Mouse (Mus musculus) neural tube, embryonic 13.5 days (tissue): ENCODE data around the gene Manbal. TPM values are rescaled to one million over a fixed set of nuclear protein-coding genes. Genes with fewer than 3 reads are reported as not detected.

Experiments used
- ATAC-seq: fragments of 200-750 bp; cut with Nextera tagmentation; 2 replicates; pipeline ENCODE4 v1.8.0; 2017; ENCODE audit warnings: low read depth, mild to moderate bottlenecking, moderate TSS enrichment, moderate library complexity
- H3K27ac ChIP-seq: fragments of 300-500 bp; sonication (generic); replicated peaks from 2 replicates; pipeline ENCODE4 v1.5.1; 2015; ENCODE audit warnings: moderate library complexity, mild to moderate bottlenecking, inconsistent platforms
- H3K27me3 ChIP-seq: fragments of 300-500 bp; sonication (generic); 2 replicates; pipeline ENCODE4 v1.6.1; 2015; ENCODE audit warnings: mild to moderate bottlenecking, inconsistent platforms
- H3K36me3 ChIP-seq: fragments of 300-500 bp; sonication (generic); 2 replicates; pipeline ENCODE4 v1.6.1; 2015; ENCODE audit warnings: mild to moderate bottlenecking, inconsistent platforms
- H3K4me1 ChIP-seq: fragments of 300-500 bp; sonication (generic); replicated peaks from 2 replicates; pipeline ENCODE4 v1.6.1; 2015; ENCODE audit warnings: inconsistent platforms
- H3K4me2 ChIP-seq: fragments of 300-500 bp; sonication (generic); 2 replicates; pipeline ENCODE4 v1.6.1; 2015; ENCODE audit warnings: inconsistent platforms, mild to moderate bottlenecking, moderate library complexity
- H3K4me3 ChIP-seq: fragments of 300-500 bp; sonication (generic); 2 replicates; pipeline ENCODE4 v1.5.1; 2015; ENCODE audit warnings: mild to moderate bottlenecking, inconsistent platforms
- H3K9ac ChIP-seq: fragments of 300-500 bp; sonication (generic); 2 replicates; pipeline ENCODE4 v1.6.1; 2015; ENCODE audit warnings: moderate library complexity, mild to moderate bottlenecking, inconsistent platforms
- H3K9me3 ChIP-seq: fragments of 300-500 bp; sonication (generic); 2 replicates; pipeline ENCODE4 v1.6.1; 2016; ENCODE audit warnings: inconsistent platforms
- WGBS: fragments of 180-500 bp; shearing (Covaris S2); methylation state at CpG from one replicate; pipeline ENCODE4 v1.1.7; 2015; 5-methylcytosine and 5-hydroxymethylcytosine counted together
- polyA plus RNA-seq: library from polyadenylated mRNA; unstranded; fragments of >200 nt; fragmentation: Nextera tagmentation; extraction: Ambion mirVana; gene quantifications from 2 replicates; pipeline ENCODE4 v1.2.1, GENCODE M21; 2015

The Manbal gene
- polyA plus RNA-seq, 1 experiment from 2014 or later, result 89.9 TPM

DNA sequence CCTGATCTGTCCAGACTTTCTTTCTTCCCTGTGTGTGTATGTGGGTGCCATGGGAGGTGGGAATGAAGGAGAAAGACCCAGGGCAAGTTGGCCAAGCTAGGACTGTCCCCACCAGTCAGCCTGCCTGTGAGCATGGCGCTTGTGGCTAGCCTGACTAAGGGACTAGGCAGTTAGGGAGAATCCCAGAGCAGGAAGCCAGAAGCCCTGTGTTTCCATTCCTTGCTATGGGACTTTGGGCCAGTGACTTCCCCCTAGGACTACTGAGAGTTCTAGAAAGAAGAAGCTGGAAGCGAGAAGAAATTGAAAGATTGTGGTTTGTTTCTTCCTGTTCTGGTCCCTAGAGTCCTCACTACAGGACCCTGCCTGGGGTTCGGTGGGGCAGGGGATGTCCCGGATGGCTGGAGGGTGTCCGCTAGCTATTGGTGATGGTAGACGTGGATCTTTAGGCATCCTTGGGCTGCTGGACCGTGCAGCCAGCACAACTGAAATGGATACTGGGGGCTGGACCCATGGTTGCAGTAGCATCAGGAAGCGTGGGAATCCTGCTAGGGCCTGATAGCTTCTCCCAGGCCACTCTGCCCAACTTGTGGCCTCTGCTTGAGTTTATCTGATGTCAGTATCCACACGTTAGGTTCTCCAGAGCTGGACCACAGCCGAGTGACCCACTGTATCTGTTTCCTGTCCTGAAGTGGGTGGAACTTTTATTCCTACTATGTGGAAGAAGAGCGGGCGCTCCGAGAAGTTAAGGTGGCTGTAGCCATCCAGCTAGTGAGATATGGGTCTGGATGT, 61.2 kb downstream of the Manbal start:
- no peak overlapping the region for H3K9ac ChIP-seq
- H3K4me1 ChIP-seq, result peaks cover 89% of the 10 kb centered on the region
- 88% methylated on average over 13 of the region's 13 CpGs for WGBS

DNA sequence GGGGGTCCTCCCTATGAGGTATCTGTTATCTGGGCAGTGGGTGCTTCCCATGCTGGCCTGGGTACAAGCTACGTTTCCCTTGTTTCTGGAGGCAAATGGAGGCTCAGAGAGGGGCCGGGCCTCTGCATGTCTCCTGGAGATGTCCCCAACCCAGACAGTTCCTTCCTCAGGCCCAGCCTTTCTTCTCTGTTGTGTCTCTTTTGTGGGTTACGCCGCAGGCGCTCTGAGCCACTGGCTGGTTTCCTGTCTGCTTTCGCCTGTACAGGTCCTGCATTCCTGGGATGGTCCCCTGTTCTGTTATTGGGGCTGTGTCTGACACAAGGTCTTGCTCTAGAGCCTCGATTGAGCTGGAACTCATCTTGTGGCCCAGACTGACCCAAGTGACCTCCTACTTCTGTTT, 62.3 kb downstream of the Manbal start:
- no peak for ATAC-seq
- H3K4me1 ChIP-seq, result peaks cover 97% of the 10 kb centered on the region
- H3K9ac ChIP-seq, result peak overlapping the region; percentile 34; the same call in 1 of the 2 replicates
- peak overlapping the region; percentile 33; the same call in 1 of the 2 replicates for H3K27ac ChIP-seq
- H3K9me3 ChIP-seq, result no peaks in the 10 kb centered on the region
- H3K36me3 ChIP-seq, result peaks cover 35% of the 10 kb centered on the region
- H3K4me3 ChIP-seq, result no peak overlapping the region
- 84% methylated on average over 7 of the region's 7 CpGs for WGBS
- no peaks in the 10 kb centered on the region for H3K27me3 ChIP-seq
- H3K4me2 ChIP-seq, result no peak overlapping the region

More for the DNA sequence above, 61.2 kb downstream of the Manbal start:
- Histone ChIP-seq H3K4me3 (no peak overlapping the region), H3K36me3 (peaks cover 28% of the 10 kb centered on the region), H3K27ac (no peak overlapping the region), H3K4me2 (no peak overlapping the region), H3K9me3 (no peaks in the 10 kb centered on the region), H3K27me3 (no peaks in the 10 kb centered on the region)
- ATAC-seq, result no peak

DNA sequence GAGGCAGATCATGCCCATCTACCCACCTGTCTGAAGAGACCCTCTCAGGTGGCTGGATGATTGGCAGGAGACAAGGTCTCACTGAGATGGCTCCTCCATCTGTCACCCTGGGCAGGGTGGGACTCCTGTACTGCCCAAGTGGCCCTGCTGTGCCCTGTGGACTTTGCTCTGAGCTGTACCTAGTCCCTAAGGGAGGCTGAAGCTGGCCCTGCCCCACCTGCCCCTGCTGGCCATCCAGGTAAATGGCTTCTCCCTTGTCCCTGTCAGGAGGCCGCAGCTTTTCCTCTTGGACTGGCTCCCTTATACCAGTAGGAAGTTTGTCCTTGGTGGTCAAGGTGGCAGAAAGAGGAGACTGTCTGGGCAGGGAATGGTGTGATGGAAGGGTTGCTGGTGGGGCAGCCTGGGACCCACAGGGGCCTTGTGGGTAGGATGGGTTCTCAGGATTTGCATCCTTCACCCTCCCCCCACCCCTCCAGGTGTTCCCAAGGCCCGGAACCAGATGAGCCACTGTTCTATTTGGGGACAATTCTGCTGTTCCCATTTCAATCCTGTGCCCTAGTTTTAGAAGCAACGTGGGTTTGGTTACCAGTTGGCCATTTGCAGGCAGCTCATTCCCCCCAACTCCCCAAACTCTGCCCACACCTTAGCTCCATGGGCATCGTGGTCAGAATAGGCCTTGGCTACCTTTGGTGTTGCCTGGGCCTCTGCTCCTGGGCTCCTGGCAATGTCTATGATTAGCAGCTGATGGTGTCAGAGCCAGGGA, 63.5 kb downstream of the Manbal start:
- no peak overlapping the region for H3K4me2 ChIP-seq
- peak overlapping the region; percentile 76 for H3K27ac ChIP-seq
- H3K4me1 ChIP-seq, result peaks cover 96% of the 10 kb centered on the region
- peaks cover 35% of the 10 kb centered on the region for H3K36me3 ChIP-seq
- WGBS, result 85% methylated on average over 4 of the region's 4 CpGs
- H3K9ac ChIP-seq, result peak overlapping the region; percentile 54
- no peak for ATAC-seq
- no peak overlapping the region for H3K4me3 ChIP-seq
- no peaks in the 10 kb centered on the region for H3K9me3 ChIP-seq
- H3K27me3 ChIP-seq, result no peaks in the 10 kb centered on the region

DNA sequence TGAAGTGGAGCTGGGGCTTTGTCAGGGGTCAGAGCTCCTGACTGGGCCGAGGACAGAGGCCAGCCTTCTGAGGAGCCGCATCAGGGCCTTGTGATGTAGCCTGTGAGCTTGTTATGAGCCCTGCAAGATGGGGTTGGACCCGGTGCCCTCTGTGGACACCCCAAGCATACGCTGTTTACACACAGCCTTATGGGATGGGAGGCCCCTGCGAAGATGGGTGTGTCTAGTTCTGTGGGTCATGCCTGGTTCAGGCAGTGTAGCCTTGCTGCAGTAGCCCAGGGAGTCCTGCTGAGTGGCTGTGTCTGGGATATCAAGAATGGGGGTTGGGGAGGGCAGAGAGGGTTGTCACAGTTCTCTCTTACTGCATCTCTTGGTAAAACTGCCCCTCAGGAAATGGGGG, 64.5 kb downstream of the Manbal start:
- Histone ChIP-seq H3K27ac (peak overlapping the region; percentile 76), H3K9ac (peak overlapping the region; percentile 54), H3K36me3 (peaks cover 35% of the 10 kb centered on the region), H3K9me3 (no peaks in the 10 kb centered on the region), H3K4me3 (no peak overlapping the region), H3K27me3 (no peaks in the 10 kb centered on the region), H3K4me1 (peaks cover 90% of the 10 kb centered on the region), H3K4me2 (no peak overlapping the region)
- no peak for ATAC-seq
- 83% methylated on average over 5 of the region's 5 CpGs for WGBS

DNA sequence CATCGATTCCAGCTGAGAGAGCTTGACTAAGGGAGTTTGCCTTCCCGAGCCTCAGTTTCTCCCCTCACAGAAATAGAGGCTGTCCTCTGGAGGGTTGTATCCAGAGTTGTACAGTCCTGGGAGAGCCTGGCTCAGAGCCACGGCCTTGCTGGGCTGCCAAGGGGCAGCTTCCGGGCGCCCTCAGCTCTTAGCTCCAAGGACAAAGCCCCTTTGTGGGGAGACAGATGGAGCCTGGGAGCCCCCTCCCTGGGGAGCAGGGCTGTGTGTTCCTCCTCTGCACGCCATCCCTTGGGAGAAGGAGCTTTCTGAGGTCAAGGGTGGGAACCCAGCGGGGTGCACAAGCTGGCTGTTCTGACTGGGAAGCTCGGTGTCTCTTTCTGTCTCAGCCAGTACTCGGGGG, 65.1 kb downstream of the Manbal start:
- Histone ChIP-seq H3K27ac (peak overlapping the region; percentile 76), H3K9me3 (no peaks in the 10 kb centered on the region), H3K27me3 (no peaks in the 10 kb centered on the region), H3K4me3 (no peak overlapping the region), H3K9ac (0 out of 2 replicates have a peak overlapping the region, but pooled peaks have one; percentile 54), H3K4me1 (peaks cover 84% of the 10 kb centered on the region), H3K36me3 (peaks cover 40% of the 10 kb centered on the region), H3K4me2 (no peak overlapping the region)
- WGBS, result 52% methylated on average over 9 of the region's 9 CpGs
- peak; percentile 59; the same call in 1 of the 2 replicates for ATAC-seq

DNA sequence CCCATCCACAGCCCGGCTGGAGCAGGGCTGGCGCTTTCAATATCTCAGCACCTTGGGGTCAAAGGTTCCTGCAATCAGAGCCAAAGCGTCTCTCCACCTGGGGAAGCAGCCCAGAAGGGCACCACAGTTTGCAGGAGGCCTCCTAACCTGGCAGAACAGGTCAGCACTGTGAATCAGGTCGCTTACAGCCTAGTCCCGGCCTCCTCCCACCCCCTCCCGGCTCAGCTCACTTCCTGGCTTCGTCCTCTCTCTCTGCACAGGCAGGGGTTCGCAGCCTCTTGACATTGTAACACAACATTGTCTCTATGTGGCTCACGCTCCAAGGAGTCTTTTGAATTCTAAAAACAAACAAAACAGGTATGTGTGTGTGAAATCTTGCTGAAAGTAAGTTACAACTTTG, 66.6 kb downstream of the Manbal start:
- H3K9me3 ChIP-seq, result no peaks in the 10 kb centered on the region
- H3K4me2 ChIP-seq, result no peak overlapping the region
- H3K36me3 ChIP-seq, result peaks cover 36% of the 10 kb centered on the region
- no peak for ATAC-seq
- no peak overlapping the region for H3K4me3 ChIP-seq
- peaks cover 69% of the 10 kb centered on the region for H3K4me1 ChIP-seq
- peak overlapping the region; percentile 59 for H3K27ac ChIP-seq
- H3K27me3 ChIP-seq, result no peaks in the 10 kb centered on the region
- WGBS, result 40% methylated on average over 9 of the region's 9 CpGs
- peak overlapping the region; percentile 43 for H3K9ac ChIP-seq

DNA sequence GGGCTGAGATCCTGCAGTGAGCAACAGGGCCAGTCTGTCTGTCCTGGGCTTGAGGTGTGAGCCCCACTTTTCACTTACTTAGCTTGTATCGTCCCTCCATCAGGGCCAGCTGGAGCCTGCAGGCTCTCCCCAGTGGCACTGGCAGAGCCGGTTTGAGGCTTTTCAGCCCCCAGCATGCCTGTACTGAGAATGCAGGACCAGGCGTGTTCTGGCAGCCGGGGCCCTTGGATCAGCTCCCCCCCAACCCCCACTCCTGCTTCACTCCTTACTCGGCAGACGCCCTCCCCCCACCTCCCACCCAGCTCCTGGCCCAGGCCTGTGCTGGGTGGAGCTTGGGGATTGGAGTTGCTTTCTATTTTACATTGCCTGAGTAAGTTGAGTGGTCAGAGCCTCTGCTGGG, 67.1 kb downstream of the Manbal start:
- Histone ChIP-seq H3K4me3 (no peak overlapping the region), H3K4me2 (no peak overlapping the region), H3K27ac (peak overlapping the region; percentile 59), H3K27me3 (no peaks in the 10 kb centered on the region), H3K9me3 (no peaks in the 10 kb centered on the region), H3K36me3 (peaks cover 38% of the 10 kb centered on the region), H3K4me1 (peaks cover 64% of the 10 kb centered on the region), H3K9ac (peak overlapping the region; percentile 43)
- ATAC-seq, result 0 out of 2 replicates have a peak, but pooled peaks have one; percentile 17
- 40% methylated on average over 6 of the region's 6 CpGs for WGBS

DNA sequence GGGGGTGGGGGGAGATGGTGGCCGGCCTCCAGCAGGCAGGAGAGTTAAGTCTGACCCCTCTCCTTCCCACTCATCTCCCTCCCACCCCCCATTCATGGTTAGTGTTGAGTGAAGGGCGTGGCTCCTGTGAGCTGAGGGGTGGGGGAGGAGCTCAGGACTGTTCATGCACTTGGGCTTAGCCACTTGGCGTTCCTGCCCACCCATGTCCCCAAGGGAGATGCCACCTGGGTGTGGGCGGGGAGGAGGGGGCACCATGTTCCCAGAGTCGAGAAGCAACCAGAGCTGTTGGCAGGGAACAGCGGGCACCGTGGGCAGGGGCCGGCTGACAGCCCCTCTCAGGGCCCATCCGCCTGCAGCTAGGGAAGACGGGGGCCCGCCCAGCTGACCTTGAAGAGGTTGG, 69.1 kb downstream of the Manbal start:
- no peak overlapping the region for H3K27ac ChIP-seq
- WGBS, result 90% methylated on average over 11 of the region's 11 CpGs
- no peaks in the 10 kb centered on the region for H3K27me3 ChIP-seq
- no peak overlapping the region for H3K9ac ChIP-seq
- no peaks in the 10 kb centered on the region for H3K9me3 ChIP-seq
- no peak overlapping the region for H3K4me3 ChIP-seq
- ATAC-seq, result no peak
- peaks cover 47% of the 10 kb centered on the region for H3K4me1 ChIP-seq
- no peak overlapping the region for H3K4me2 ChIP-seq
- peaks cover 46% of the 10 kb centered on the region for H3K36me3 ChIP-seq

DNA sequence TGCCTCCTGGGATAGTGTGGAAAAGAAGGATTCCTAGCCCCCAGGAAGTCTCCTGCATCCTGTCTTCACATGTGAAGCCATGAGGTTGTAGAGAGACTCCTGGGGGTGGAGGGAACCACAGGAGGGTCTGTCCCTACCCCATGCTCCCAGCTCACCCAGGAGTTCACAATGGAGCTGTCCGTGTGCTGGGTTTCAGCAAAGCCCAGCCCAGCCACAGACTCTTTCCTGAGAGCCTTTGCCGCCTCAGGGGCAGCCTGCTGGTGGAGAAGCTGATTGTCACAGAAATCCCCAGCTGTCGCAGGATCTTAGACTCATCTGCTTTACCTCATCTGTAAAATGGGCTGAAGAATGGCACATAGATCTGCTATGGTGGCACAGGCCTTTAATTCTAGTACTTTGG, 69.7 kb downstream of the Manbal start:
- no peak for ATAC-seq
- H3K36me3 ChIP-seq, result peaks cover 52% of the 10 kb centered on the region
- no peak overlapping the region for H3K4me2 ChIP-seq
- WGBS, result 89% methylated on average over 3 of the region's 3 CpGs
- no peaks in the 10 kb centered on the region for H3K27me3 ChIP-seq
- no peaks in the 10 kb centered on the region for H3K9me3 ChIP-seq
- peaks cover 41% of the 10 kb centered on the region for H3K4me1 ChIP-seq
- H3K4me3 ChIP-seq, result no peak overlapping the region
- no peak overlapping the region for H3K9ac ChIP-seq
- H3K27ac ChIP-seq, result no peak overlapping the region

DNA sequence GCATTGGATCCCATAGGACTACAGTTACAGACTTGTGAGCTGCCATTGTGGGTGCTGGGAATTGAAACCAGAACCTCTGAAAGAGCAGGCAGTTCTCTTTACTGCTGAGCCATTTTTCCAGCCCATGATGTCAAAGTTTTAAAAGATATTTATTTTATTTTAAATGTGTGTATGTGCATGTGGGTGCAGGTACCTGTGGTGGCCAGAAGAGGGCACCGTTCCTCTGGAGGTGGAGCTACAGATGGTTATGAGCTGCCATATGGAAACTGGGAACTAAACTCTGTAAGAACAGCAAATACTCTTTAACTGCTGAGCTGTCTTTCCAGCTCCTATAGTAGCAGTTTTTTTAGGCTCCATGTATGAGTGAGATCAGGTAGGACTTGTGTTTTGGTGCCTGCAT, 74.0 kb downstream of the Manbal start:
- Histone ChIP-seq H3K4me3 (no peak overlapping the region), H3K36me3 (peaks cover 69% of the 10 kb centered on the region), H3K4me2 (no peak overlapping the region), H3K27ac (no peak overlapping the region), H3K9me3 (no peaks in the 10 kb centered on the region), H3K27me3 (no peaks in the 10 kb centered on the region), H3K4me1 (no peaks in the 10 kb centered on the region), H3K9ac (no peak overlapping the region)
- no peak for ATAC-seq
- 100% methylated on average over 1 of the region's 1 CpGs for WGBS
